19 mouse cellular contexts compared by ENCODE assay signal in the genomic region with DNA sequence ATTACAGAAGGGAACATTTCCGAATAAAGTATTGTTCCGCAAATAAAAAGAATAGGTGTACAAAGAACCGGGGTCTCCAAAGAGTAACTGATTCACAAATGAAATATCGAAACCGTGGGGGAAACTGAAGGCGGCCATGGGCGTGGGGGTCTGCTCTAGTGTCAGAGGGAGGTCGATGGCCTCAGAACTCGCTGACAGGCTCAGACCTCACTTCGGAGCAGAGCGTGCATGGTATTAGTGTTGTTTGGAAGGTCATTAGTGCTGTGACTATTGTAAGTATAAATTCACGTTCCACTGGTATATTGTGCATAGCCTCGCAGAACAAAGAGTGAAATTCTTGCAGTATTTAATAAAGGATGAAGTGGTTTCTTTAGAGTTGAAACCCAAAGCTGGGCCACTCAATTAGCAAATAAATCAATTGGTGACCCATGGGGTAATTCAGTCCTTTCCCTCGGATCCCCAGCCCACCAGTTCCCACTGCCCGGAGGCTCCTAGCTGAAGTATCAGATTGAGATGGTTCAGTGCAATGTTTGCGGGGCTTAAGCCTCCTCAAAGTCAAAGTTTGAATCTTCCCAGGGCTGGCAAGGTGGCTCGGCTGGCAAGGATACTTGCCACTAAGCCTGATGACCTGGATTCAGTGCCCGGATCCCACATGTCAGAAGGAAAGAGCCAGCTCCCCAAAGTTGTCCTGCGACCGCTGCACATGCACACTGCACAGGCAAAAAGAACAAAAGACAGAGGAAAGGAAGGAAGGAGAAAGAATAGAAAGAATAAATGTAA.
DNase-seq lines count a peak whose midpoint lies in the region; ATAC-seq and TF ChIP-seq lines count a peak whose summit lies in the region.
"Had no signal": no experiment of that assay in that cellular context is flagged by ENCODE, and none has a peak within 500 bp of the region (broad histone marks: within the 10 kb centered on the region; RNA-seq: fewer than 3 reads in every experiment).

No protein-coding gene starts in this region.

- H3K27ac ChIP-seq in midbrain, embryonic 11.5 days (ENCODE audit: low read depth, low read length), result peak overlapping the region; percentile 27; the same call in 1 of the 2 replicates
- no peak overlapping the region for H3K27ac ChIP-seq in midbrain, postnatal 0 days (ENCODE audit: low read depth, low read length)
- H3K27ac ChIP-seq in forebrain, embryonic 15.5 days (replicated peaks), result no peak overlapping the region
- H3K27ac ChIP-seq in midbrain, embryonic 13.5 days, result no peak overlapping the region; the same call in 1 of the 2 replicates
- H3K27ac ChIP-seq: left cerebral cortex, adult 2 months; limb, embryonic 13.5 days had no signal

- 36% methylated on average over 20 of the region's 20 CpGs for WGBS in midbrain, embryonic 11.5 days
- 43% methylated on average over 20 of the region's 20 CpGs for WGBS in midbrain, postnatal 0 days
- whole genome bisulfite sequencing in forebrain, embryonic 15.5 days, result 14% methylated on average over 20 of the region's 20 CpGs
- 27% methylated on average over 20 of the region's 20 CpGs for WGBS in midbrain, embryonic 13.5 days

- no peak overlapping the region for H3K4me3 ChIP-seq in midbrain, embryonic 11.5 days (ENCODE audit: low read depth, low read length)
- H3K4me3 ChIP-seq in midbrain, postnatal 0 days (ENCODE audit: low read depth, low read length), result no peak overlapping the region
- H3K4me3 ChIP-seq in forebrain, embryonic 15.5 days, result no peak overlapping the region
- no peak overlapping the region for H3K4me3 ChIP-seq in midbrain, embryonic 13.5 days (replicated peaks)
- H3K4me3 ChIP-seq: left cerebral cortex, adult 2 months; limb, embryonic 13.5 days had no signal

- peak; percentile 61 for DNase-seq in embryo, embryonic 10 days (ENCODE audit: low spot score)
- DNase-seq in embryo, embryonic 9.5 days (ENCODE audit: extremely low spot score), result no peak
- no peak for DNase-seq in midbrain, embryonic 11.5 days (ENCODE audit: low spot score, missing footprints)
- DNase-seq in midbrain, postnatal 0 days (ENCODE audit: low spot score), result no peak
- no peak for DNase-seq in adipocyte (ENCODE audit: low spot score)
- no peak for DNase-seq in heart, adult 8-10 months (ENCODE audit: low spot score)
- DNase-seq: cerebellum, adult 9-10 months; heart, postnatal 36 days; kidney, adult 11 months; kidney, postnatal 4 days; liver, postnatal 0 days; right cerebral cortex, adult 18-20 months; spleen, adult 18-20 months had no signal

- ATAC-seq in midbrain, embryonic 11.5 days (ENCODE audit: low FRiP score), result no peak
- no peak for ATAC-seq in midbrain, postnatal 0 days (ENCODE audit: low FRiP score)
- no peak for ATAC-seq in forebrain, embryonic 15.5 days (replicated peaks)
- no peak for ATAC-seq in midbrain, embryonic 13.5 days
- ATAC-seq: liver, postnatal 0 days; Patski had no signal

- H3K4me1 ChIP-seq in midbrain, embryonic 11.5 days (ENCODE audit: control insufficient read depth, insufficient read depth, low read length), result peaks cover 36% of the 10 kb centered on the region
- peaks cover 5% of the 10 kb centered on the region; the same call in 1 of the 2 replicates for H3K4me1 ChIP-seq in midbrain, postnatal 0 days (ENCODE audit: insufficient read depth, low read length)
- H3K4me1 ChIP-seq in forebrain, embryonic 15.5 days, result peaks cover 14% of the 10 kb centered on the region
- peaks cover 29% of the 10 kb centered on the region for H3K4me1 ChIP-seq in midbrain, embryonic 13.5 days (replicated peaks)

- no peaks in the 10 kb centered on the region for H3K9me3 ChIP-seq in midbrain, embryonic 11.5 days (ENCODE audit: control insufficient read depth, low read length)
- no peaks in the 10 kb centered on the region for H3K9me3 ChIP-seq in midbrain, postnatal 0 days (ENCODE audit: low read length)
- no peaks in the 10 kb centered on the region for H3K9me3 ChIP-seq in forebrain, embryonic 15.5 days
- no peaks in the 10 kb centered on the region for H3K9me3 ChIP-seq in midbrain, embryonic 13.5 days
- H3K9me3 ChIP-seq: limb, embryonic 13.5 days had no signal

- TF ChIP-seq CTCF in midbrain, postnatal 0 days (IDR thresholded peaks at IDR 0.05), result no peak

- H3K36me3 ChIP-seq in midbrain, embryonic 11.5 days (ENCODE audit: control insufficient read depth, insufficient read depth, low read length), result no peaks in the 10 kb centered on the region
- H3K36me3 ChIP-seq in midbrain, postnatal 0 days (ENCODE audit: insufficient read depth, low read length), result no peaks in the 10 kb centered on the region
- H3K36me3 ChIP-seq in forebrain, embryonic 15.5 days, result no peaks in the 10 kb centered on the region
- no peaks in the 10 kb centered on the region for H3K36me3 ChIP-seq in midbrain, embryonic 13.5 days
- H3K36me3 ChIP-seq: limb, embryonic 13.5 days had no signal

- no peaks in the 10 kb centered on the region for H3K27me3 ChIP-seq in midbrain, embryonic 11.5 days (ENCODE audit: control insufficient read depth, insufficient read depth, low read length)
- H3K27me3 ChIP-seq in midbrain, postnatal 0 days (ENCODE audit: insufficient read depth, low read length), result no peaks in the 10 kb centered on the region; the same call in 1 of the 2 replicates
- no peaks in the 10 kb centered on the region for H3K27me3 ChIP-seq in forebrain, embryonic 15.5 days
- H3K27me3 ChIP-seq in midbrain, embryonic 13.5 days, result peaks cover 3% of the 10 kb centered on the region; the same call in 1 of the 2 replicates
- H3K27me3 ChIP-seq: limb, embryonic 13.5 days; Patski had no signal

- no peak overlapping the region for H3K4me2 ChIP-seq in midbrain, embryonic 11.5 days
- H3K4me2 ChIP-seq in midbrain, postnatal 0 days (ENCODE audit: low read depth, low read length, poor library complexity, severe bottlenecking), result no peak overlapping the region
- peak overlapping the region; percentile 14; the same call in 1 of the 2 replicates for H3K4me2 ChIP-seq in forebrain, embryonic 15.5 days (replicated peaks)
- H3K4me2 ChIP-seq in midbrain, embryonic 13.5 days (replicated peaks), result 0 out of 2 replicates have a peak overlapping the region, but pooled peaks have one; percentile 13
- H3K4me2 ChIP-seq: heart, embryonic 11.5 days; limb, embryonic 13.5 days had no signal

- H3K9ac ChIP-seq in midbrain, embryonic 11.5 days (ENCODE audit: low read length), result peak overlapping the region; percentile 36
- H3K9ac ChIP-seq in midbrain, postnatal 0 days (replicated peaks; ENCODE audit: low read length, poor library complexity, severe bottlenecking), result no peak overlapping the region
- no peak overlapping the region for H3K9ac ChIP-seq in forebrain, embryonic 15.5 days (replicated peaks)
- peak overlapping the region; percentile 33; the same call in 1 of the 2 replicates for H3K9ac ChIP-seq in midbrain, embryonic 13.5 days (replicated peaks)
- H3K9ac ChIP-seq: limb, embryonic 13.5 days; liver, postnatal 0 days had no signal

Comparison
In these comparisons a context has a peak if more than half of its experiments do, and no peak if none do; other contexts are left out.
1. H3K4me2 ChIP-seq: peak in forebrain, embryonic 15.5 days (single experiment) and midbrain, embryonic 13.5 days (single experiment); none in midbrain, embryonic 11.5 days (single experiment) and midbrain, postnatal 0 days (single experiment).
2. H3K9ac ChIP-seq: peak in midbrain, embryonic 11.5 days (single experiment) and midbrain, embryonic 13.5 days (single experiment); none in midbrain, postnatal 0 days (single experiment) and forebrain, embryonic 15.5 days (single experiment).